Mouse (Mus musculus): ENCODE measurements around the gene Kif24. TPM values are rescaled to one million over a fixed set of nuclear protein-coding genes. Genes with fewer than 3 reads are reported as not detected.

Gene Kif24
- polyA plus RNA-seq, 1 experiment from 2014 or later = 8.3 TPM

GRCm38 (mm10) chr4:41348584-41349198, 116.0 kb downstream of the Kif24 start, which contains the start of gene Ubap1:
Gene Ubap1, plus strand, starts transcription at chr4:41348996.
- Histone ChIP-seq H3K4me1 (replicated peaks; ENCODE audit: control insufficient read depth, insufficient read depth, low read length) (peaks cover 11% of the 10 kb centered on the region), H3K9me3 (ENCODE audit: control insufficient read depth, low read length) (no peaks in the 10 kb centered on the region), H3K4me2 (ENCODE audit: low read depth, low read length) (peak within 1 kb of the TSS; percentile 78), H3K27ac (ENCODE audit: low read length) (peak within 1 kb of the TSS; percentile 96), H3K27me3 (ENCODE audit: control insufficient read depth, insufficient read depth, low read depth, low read length) (no peaks in the 10 kb centered on the region), H3K9ac (ENCODE audit: low read length) (peak within 1 kb of the TSS; percentile 90), H3K4me3 (ENCODE audit: low read length) (peak within 1 kb of the TSS; percentile 83), H3K36me3 (ENCODE audit: control insufficient read depth, insufficient read depth, low read length) (no peaks in the 10 kb centered on the region)
- WGBS = 0% methylated on average over 31 of the region's 31 CpGs
- peak; percentile 99 for ATAC-seq (ENCODE audit: low read depth)

GRCm38 (mm10) chr4:41347839-41348238, 116.8 kb downstream of the Kif24 start:
- peak overlapping the region; percentile 50 for H3K4me2 ChIP-seq (ENCODE audit: low read depth, low read length)
- no peaks in the 10 kb centered on the region for H3K9me3 ChIP-seq (ENCODE audit: control insufficient read depth, low read length)
- ATAC-seq (ENCODE audit: low read depth) = no peak
- H3K27me3 ChIP-seq (ENCODE audit: control insufficient read depth, insufficient read depth, low read depth, low read length) = no peaks in the 10 kb centered on the region
- peak overlapping the region; percentile 30; the same call in 1 of the 2 replicates for H3K9ac ChIP-seq (ENCODE audit: low read length)
- 19% methylated on average over 5 of the region's 5 CpGs for WGBS
- H3K27ac ChIP-seq (ENCODE audit: low read length) = 0 out of 2 replicates have a peak overlapping the region, but pooled peaks have one; percentile 61
- no peaks in the 10 kb centered on the region for H3K36me3 ChIP-seq (ENCODE audit: control insufficient read depth, insufficient read depth, low read length)
- H3K4me3 ChIP-seq (ENCODE audit: low read length) = peak overlapping the region; percentile 28
- peaks cover 11% of the 10 kb centered on the region for H3K4me1 ChIP-seq (replicated peaks; ENCODE audit: control insufficient read depth, insufficient read depth, low read length)

- ATAC-seq (ENCODE audit: low read depth) = no peak
Measured at GRCm38 (mm10) chr4:41346011-41346410, 118.7 kb downstream of the Kif24 start.

GRCm38 (mm10) chr4:41340912-41341550, 123.7 kb downstream of the Kif24 start:
- WGBS = 76% methylated on average over 11 of the region's 11 CpGs

More at GRCm38 (mm10) chr4:41346011-41346410, 118.7 kb downstream of the Kif24 start:
- WGBS = 60% methylated on average over 2 of the region's 2 CpGs
- Histone ChIP-seq H3K4me2 (ENCODE audit: low read depth, low read length) (no peak overlapping the region), H3K27me3 (ENCODE audit: control insufficient read depth, insufficient read depth, low read depth, low read length) (no peaks in the 10 kb centered on the region), H3K9me3 (ENCODE audit: control insufficient read depth, low read length) (no peaks in the 10 kb centered on the region), H3K4me3 (ENCODE audit: low read length) (no peak overlapping the region), H3K9ac (ENCODE audit: low read length) (no peak overlapping the region), H3K36me3 (ENCODE audit: control insufficient read depth, insufficient read depth, low read length) (no peaks in the 10 kb centered on the region), H3K4me1 (replicated peaks; ENCODE audit: control insufficient read depth, insufficient read depth, low read length) (peaks cover 11% of the 10 kb centered on the region), H3K27ac (ENCODE audit: low read length) (no peak overlapping the region)

More at GRCm38 (mm10) chr4:41340912-41341550, 123.7 kb downstream of the Kif24 start:
- H3K4me2 ChIP-seq (ENCODE audit: low read depth, low read length) = no peak overlapping the region
- H3K27me3 ChIP-seq (ENCODE audit: control insufficient read depth, insufficient read depth, low read depth, low read length) = no peaks in the 10 kb centered on the region
- H3K9me3 ChIP-seq (ENCODE audit: control insufficient read depth, low read length) = no peaks in the 10 kb centered on the region
- H3K4me3 ChIP-seq (ENCODE audit: low read length) = no peak overlapping the region
- H3K27ac ChIP-seq (ENCODE audit: low read length) = no peak overlapping the region
- no peak for ATAC-seq (ENCODE audit: low read depth)
- H3K9ac ChIP-seq (ENCODE audit: low read length) = no peak overlapping the region
- H3K36me3 ChIP-seq (ENCODE audit: control insufficient read depth, insufficient read depth, low read length) = no peaks in the 10 kb centered on the region
- H3K4me1 ChIP-seq (replicated peaks; ENCODE audit: control insufficient read depth, insufficient read depth, low read length) = no peaks in the 10 kb centered on the region

Other genes starting within 250 kb of the Kif24 start
- gene Ubap2, start 189.7 kb downstream of the Kif24 start, polyA plus RNA-seq (2015; fragmentation: Nextera tagmentation; extraction: Ambion mirVana) = 50.1 and 57.0 TPM in 2 replicates
- 68.1 and 70.1 TPM in 2 replicates for gene Dcaf12, start 150.0 kb downstream of the Kif24 start, polyA plus RNA-seq (2015; fragmentation: Nextera tagmentation; extraction: Ambion mirVana)
- gene Ubap1, start 115.9 kb downstream of the Kif24 start, polyA plus RNA-seq (2015; fragmentation: Nextera tagmentation; extraction: Ambion mirVana) = 42.6 and 46.9 TPM in 2 replicates
- 46.9 and 47.6 TPM in 2 replicates for gene Nudt2, start 264 bp upstream of the Kif24 start, polyA plus RNA-seq (2015; fragmentation: Nextera tagmentation; extraction: Ambion mirVana)
- 6.0 and 6.4 TPM in 2 replicates for gene AI464131, start 38.2 kb upstream of the Kif24 start, polyA plus RNA-seq (2015; fragmentation: Nextera tagmentation; extraction: Ambion mirVana)
- gene 1110017D15Rik, start 52.4 kb upstream of the Kif24 start, polyA plus RNA-seq (2015; fragmentation: Nextera tagmentation; extraction: Ambion mirVana) = 15.7 and 18.6 TPM in 2 replicates
- gene Fam219a, start 104.7 kb upstream of the Kif24 start, polyA plus RNA-seq (2015; fragmentation: Nextera tagmentation; extraction: Ambion mirVana) = 1.9 and 2.7 TPM in 2 replicates
- 2.9 and 4.0 TPM in 2 replicates for gene Dnaic1, start 104.9 kb upstream of the Kif24 start, polyA plus RNA-seq (2015; fragmentation: Nextera tagmentation; extraction: Ambion mirVana)
- gene Enho, start 175.4 kb upstream of the Kif24 start, polyA plus RNA-seq (2015; fragmentation: Nextera tagmentation; extraction: Ambion mirVana) = 7.8 and 8.1 TPM in 2 replicates
- 6.9 and 8.4 TPM in 2 replicates for gene Cntfr, start 232.2 kb upstream of the Kif24 start, polyA plus RNA-seq (2015; fragmentation: Nextera tagmentation; extraction: Ambion mirVana)
- 111 and 120 TPM in 2 replicates for gene Il11ra1, start 235.1 kb upstream of the Kif24 start, polyA plus RNA-seq (2015; fragmentation: Nextera tagmentation; extraction: Ambion mirVana)
- 80.5 and 85.0 TPM in 2 replicates for gene Rpp25l, start 248.6 kb upstream of the Kif24 start, polyA plus RNA-seq (2015; fragmentation: Nextera tagmentation; extraction: Ambion mirVana)